Mouse (Mus musculus) ES-Bruce4 (cell line): ENCODE measurements around the gene Asic2. TPM values are rescaled to one million over a fixed set of nuclear protein-coding genes. Genes with fewer than 3 reads are reported as not detected.

ENCODE experiments used
- H3K27ac ChIP-seq: 2 replicates; pipeline ENCODE4 v1.5.1; 2012; ENCODE audit warnings: low read length, inconsistent platforms; ENCODE audit not compliant: insufficient read depth
- H3K27me3 ChIP-seq: 2 replicates; pipeline ENCODE4 v1.6.1; 2012; ENCODE audit warnings: mild to moderate bottlenecking, low read length, inconsistent platforms; ENCODE audit not compliant: control insufficient read depth, poor library complexity, insufficient read depth, severe bottlenecking
- H3K36me3 ChIP-seq: 2 replicates; pipeline ENCODE4 v1.6.1; 2012; ENCODE audit warnings: inconsistent platforms, mild to moderate bottlenecking, low read length, moderate library complexity; ENCODE audit not compliant: control insufficient read depth, poor library complexity, insufficient read depth, severe bottlenecking
- H3K4me1 ChIP-seq: one replicate; pipeline ENCODE4 v1.8.1; 2011; ENCODE audit warnings: low read length; ENCODE audit not compliant: control insufficient read depth, insufficient read depth
- H3K4me3 ChIP-seq: 2 replicates; pipeline ENCODE4 v1.5.1; 2011; ENCODE audit warnings: low read depth, mild to moderate bottlenecking, low read length
- H3K9ac ChIP-seq: 2 replicates; pipeline ENCODE4 v1.6.1; 2012; ENCODE audit warnings: low read depth, mild to moderate bottlenecking, inconsistent platforms; ENCODE audit not compliant: poor library complexity, severe bottlenecking
- H3K9me3 ChIP-seq: replicated peaks from 2 replicates; pipeline ENCODE4 v1.6.1; 2012; ENCODE audit warnings: mild to moderate bottlenecking, low read length, inconsistent platforms; ENCODE audit not compliant: control insufficient read depth, poor library complexity, insufficient read depth, severe bottlenecking
- CTCF ChIP-seq: IDR thresholded peaks from one replicate; pipeline ENCODE4 v1.8.1; 2011; ENCODE audit warnings: low read depth, low read length
- EP300 ChIP-seq: IDR thresholded peaks from 2 replicates; pipeline ENCODE4 v1.6.1; 2011; ENCODE audit warnings: low read depth, low read length; ENCODE audit not compliant: insufficient read depth
- POLR2A ChIP-seq: IDR thresholded peaks from one replicate; pipeline ENCODE4 v1.8.1; 2011; ENCODE audit warnings: low read length; ENCODE audit not compliant: insufficient read depth
- polyA plus RNA-seq: library from polyadenylated mRNA; stranded (reverse); fragments of >200 nt; gene quantifications from 2 replicates; pipeline ENCODE4 v1.2.4, GENCODE M21; 2011; ENCODE audit warnings: low read depth; ENCODE audit not compliant: missing spikeins, insufficient read depth, insufficient read length

Asic2 gene
- polyA plus RNA-seq, 1 experiment, result not detected

GRCm38 (mm10) chr11:81239966-81240681, 728.1 kb downstream of the Asic2 start:
- peak; percentile 58 for TF ChIP-seq CTCF
- TF ChIP-seq EP300, result no peak
- TF ChIP-seq POLR2A, result no peak
- Histone ChIP-seq H3K36me3 (no peaks in the 10 kb centered on the region), H3K27ac (no peak overlapping the region), H3K9ac (no peak overlapping the region), H3K27me3 (no peaks in the 10 kb centered on the region; the same call in 1 of the 2 replicates), H3K4me3 (no peak overlapping the region), H3K9me3 (no peaks in the 10 kb centered on the region), H3K4me1 (no peaks in the 10 kb centered on the region)

- no peak overlapping the region for H3K9ac ChIP-seq
- no peaks in the 10 kb centered on the region for H3K4me1 ChIP-seq
- no peaks in the 10 kb centered on the region for H3K36me3 ChIP-seq
- no peaks in the 10 kb centered on the region; the same call in 1 of the 2 replicates for H3K27me3 ChIP-seq
- no peak overlapping the region for H3K27ac ChIP-seq
- TF ChIP-seq EP300, result no peak
- TF ChIP-seq POLR2A, result no peak
- TF ChIP-seq CTCF, result no peak
- no peak overlapping the region for H3K4me3 ChIP-seq
- no peaks in the 10 kb centered on the region for H3K9me3 ChIP-seq
Observed at GRCm38 (mm10) chr11:81239091-81239490, 729.2 kb downstream of the Asic2 start.

DNA sequence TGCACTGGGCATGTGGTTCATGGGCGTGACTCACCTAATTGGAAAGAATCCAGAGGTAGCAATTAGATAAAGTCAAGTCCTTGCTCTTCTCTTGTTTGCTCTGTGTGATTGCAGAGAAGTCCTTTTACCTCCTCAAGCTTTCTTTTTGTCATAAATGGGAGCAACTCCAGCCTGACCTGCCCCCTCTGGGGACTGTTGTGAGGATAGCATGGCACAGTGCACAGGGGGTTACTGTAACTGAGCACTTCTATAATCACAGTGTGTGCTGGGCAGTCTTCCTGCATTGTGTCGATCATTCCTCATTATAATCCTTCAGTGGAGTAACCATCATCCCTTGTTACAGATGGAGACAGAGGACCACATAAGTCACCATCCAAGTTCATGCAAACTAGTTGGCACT, 732.2 kb downstream of the Asic2 start:
- TF ChIP-seq POLR2A, result no peak
- TF ChIP-seq CTCF, result no peak
- no peak for TF ChIP-seq EP300
- Histone ChIP-seq H3K36me3 (no peaks in the 10 kb centered on the region), H3K27me3 (no peaks in the 10 kb centered on the region; the same call in 1 of the 2 replicates), H3K4me1 (no peaks in the 10 kb centered on the region), H3K9ac (no peak overlapping the region), H3K27ac (no peak overlapping the region), H3K9me3 (no peaks in the 10 kb centered on the region), H3K4me3 (no peak overlapping the region)

DNA sequence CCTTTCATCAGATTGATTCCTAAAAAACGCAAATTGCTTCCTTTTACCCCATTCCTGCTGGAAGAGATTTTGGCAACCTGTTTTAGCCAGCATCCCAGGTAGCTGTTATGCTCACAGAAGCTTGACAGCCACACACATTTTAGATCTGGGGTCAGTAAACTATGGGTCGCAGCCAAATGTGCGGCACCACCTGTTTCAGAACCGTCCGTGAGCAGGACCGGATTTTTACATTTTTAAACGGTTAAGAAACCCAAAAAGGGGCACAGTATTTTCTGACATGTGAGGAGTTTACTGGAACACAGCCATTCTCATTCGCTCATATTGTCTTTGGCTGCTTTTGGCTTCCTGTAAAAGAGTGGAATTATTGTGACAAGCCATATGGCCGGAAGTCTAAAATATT, 744.9 kb downstream of the Asic2 start:
- Histone ChIP-seq H3K4me1 (no peaks in the 10 kb centered on the region), H3K9ac (no peak overlapping the region), H3K36me3 (no peaks in the 10 kb centered on the region), H3K4me3 (no peak overlapping the region), H3K27me3 (no peaks in the 10 kb centered on the region), H3K9me3 (no peaks in the 10 kb centered on the region), H3K27ac (no peak overlapping the region)
- TF ChIP-seq CTCF, result no peak
- TF ChIP-seq EP300, result no peak
- no peak for TF ChIP-seq POLR2A

DNA sequence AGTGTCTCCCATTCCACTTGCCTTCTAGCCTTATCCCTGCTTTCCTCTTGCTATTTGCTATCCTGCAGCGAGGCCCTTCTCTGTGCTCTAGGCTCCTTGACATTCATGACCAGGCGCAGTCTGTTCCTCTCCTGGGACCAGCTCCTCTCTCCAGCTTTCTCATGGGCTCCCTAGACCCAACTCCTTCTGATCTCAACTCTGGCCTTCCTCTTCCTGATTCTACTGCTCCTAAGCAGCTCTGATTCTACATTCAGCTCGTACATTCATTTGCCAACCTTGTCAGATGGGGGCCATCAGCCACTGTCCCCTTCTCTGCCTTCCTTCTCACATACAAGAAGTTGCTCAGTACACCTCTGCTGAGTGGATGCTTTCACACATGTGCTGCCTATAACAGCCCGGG, 747.5 kb downstream of the Asic2 start:
- Histone ChIP-seq H3K4me3 (no peak overlapping the region), H3K4me1 (no peaks in the 10 kb centered on the region), H3K9ac (no peak overlapping the region), H3K27ac (no peak overlapping the region), H3K27me3 (no peaks in the 10 kb centered on the region), H3K36me3 (no peaks in the 10 kb centered on the region), H3K9me3 (no peaks in the 10 kb centered on the region)
- TF ChIP-seq CTCF, result no peak
- TF ChIP-seq POLR2A, result no peak
- no peak for TF ChIP-seq EP300

- TF ChIP-seq EP300, result no peak
- TF ChIP-seq CTCF, result no peak
- TF ChIP-seq POLR2A, result no peak
- no peak overlapping the region for H3K9ac ChIP-seq
- H3K4me1 ChIP-seq, result no peaks in the 10 kb centered on the region
- H3K27ac ChIP-seq, result no peak overlapping the region
- no peaks in the 10 kb centered on the region for H3K9me3 ChIP-seq
- no peak overlapping the region for H3K4me3 ChIP-seq
- no peaks in the 10 kb centered on the region for H3K27me3 ChIP-seq
- H3K36me3 ChIP-seq, result no peaks in the 10 kb centered on the region
Observed at GRCm38 (mm10) chr11:81205471-81205870, 762.8 kb downstream of the Asic2 start.
